Mouse (Mus musculus): ENCODE measurements around the gene Car15. TPM values are rescaled to one million over a fixed set of nuclear protein-coding genes. Genes with fewer than 3 reads are reported as not detected.

Car15 gene
- polyA plus RNA-seq, 1 experiment, result 13.0 TPM

DNA sequence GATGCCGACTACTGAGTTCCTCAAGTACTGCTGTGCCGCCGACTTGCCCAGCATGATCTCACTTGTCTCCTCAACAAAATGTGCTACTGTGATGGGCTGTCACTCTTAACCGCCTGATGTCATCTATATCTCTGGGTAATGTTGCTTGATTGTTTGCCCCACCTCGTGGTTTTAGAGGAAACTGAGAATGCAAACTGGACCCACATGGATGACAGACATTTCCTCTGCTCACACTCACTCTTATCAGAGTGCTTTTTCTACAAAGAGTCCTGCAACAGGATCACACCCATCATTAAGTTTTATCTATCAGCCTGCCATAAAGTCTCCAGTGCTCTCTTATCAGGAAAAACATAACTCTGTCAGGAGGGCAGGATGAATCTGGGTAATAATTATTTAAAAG lies 33.1 kb upstream of the Car15 start:
- peaks cover 4% of the 10 kb centered on the region; the same call in 1 of the 2 replicates for H3K36me3 ChIP-seq (ENCODE audit: control insufficient read depth, insufficient read depth, low read length)
- no peak overlapping the region for H3K4me3 ChIP-seq (ENCODE audit: low read depth, low read length)
- H3K4me1 ChIP-seq (ENCODE audit: control insufficient read depth, insufficient read depth, insufficient read length, low read length), result peaks cover 33% of the 10 kb centered on the region
- H3K27me3 ChIP-seq (ENCODE audit: control insufficient read depth, insufficient read depth, low read length), result no peaks in the 10 kb centered on the region
- TF ChIP-seq CTCF (IDR thresholded peaks at IDR 0.05; ENCODE audit: extremely low read depth, insufficient read length, insufficient replicate concordance, low read depth, low read length), result no peak
- TF ChIP-seq POLR2A (IDR thresholded peaks at IDR 0.05; ENCODE audit: low read depth, low read length), result no peak
- H3K27ac ChIP-seq (ENCODE audit: insufficient read depth, low read depth, low read length), result no peak overlapping the region
- WGBS, result 39% methylated on average over 5 of the region's 5 CpGs

DNA sequence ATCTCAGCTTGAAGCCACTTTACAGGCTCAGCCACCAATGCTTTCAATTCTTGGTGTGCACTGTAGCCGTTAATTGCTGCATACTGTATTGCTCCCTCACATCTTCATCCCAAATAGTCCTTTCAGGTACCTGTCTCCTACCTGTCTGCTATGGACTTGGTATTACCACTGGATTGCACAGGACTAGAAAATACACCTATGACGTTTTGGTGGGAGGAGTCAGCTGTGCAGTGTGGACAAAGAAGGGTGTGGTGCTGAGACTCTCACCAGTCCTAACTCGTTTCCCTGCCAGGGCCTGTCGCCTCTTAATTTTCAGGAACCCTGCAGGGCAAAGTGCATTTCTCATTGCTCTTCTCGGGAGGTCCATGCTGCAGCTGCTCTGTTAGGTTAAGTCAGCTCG lies 27.6 kb upstream of the Car15 start:
- TF ChIP-seq POLR2A (IDR thresholded peaks at IDR 0.05; ENCODE audit: low read depth, low read length), result no peak
- no peak for TF ChIP-seq CTCF (IDR thresholded peaks at IDR 0.05; ENCODE audit: extremely low read depth, insufficient read length, insufficient replicate concordance, low read depth, low read length)
- 24% methylated on average over 6 of the region's 6 CpGs for WGBS

DNA sequence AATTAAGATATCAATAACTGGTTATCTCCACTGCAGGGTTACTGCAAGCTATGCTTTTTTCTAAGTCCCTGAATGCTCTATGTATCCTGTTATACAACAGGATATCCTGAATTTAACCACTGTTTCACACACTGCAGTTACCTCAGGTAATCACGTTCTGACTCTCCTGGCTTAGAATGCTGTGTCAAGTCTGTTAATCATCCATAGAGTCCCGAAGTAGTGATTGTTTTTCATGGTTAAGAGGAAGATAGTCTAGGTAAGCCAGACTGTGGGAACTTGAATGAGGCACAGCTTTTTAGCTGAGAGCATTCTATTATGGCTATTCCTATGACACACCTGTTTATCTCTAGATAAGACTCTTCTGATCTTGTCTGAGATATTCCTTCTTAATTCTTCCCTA lies 27.1 kb upstream of the Car15 start:
- no peak overlapping the region for H3K4me3 ChIP-seq (ENCODE audit: low read depth, low read length)
- H3K36me3 ChIP-seq (ENCODE audit: control insufficient read depth, insufficient read depth, low read length), result peaks cover 5% of the 10 kb centered on the region; the same call in 1 of the 2 replicates
- 23% methylated on average over 2 of the region's 2 CpGs for WGBS
- H3K27me3 ChIP-seq (ENCODE audit: control insufficient read depth, insufficient read depth, low read length), result no peaks in the 10 kb centered on the region
- TF ChIP-seq CTCF (IDR thresholded peaks at IDR 0.05; ENCODE audit: extremely low read depth, insufficient read length, insufficient replicate concordance, low read depth, low read length) (no peak), POLR2A (IDR thresholded peaks at IDR 0.05; ENCODE audit: low read depth, low read length) (no peak)
- no peak overlapping the region for H3K27ac ChIP-seq (ENCODE audit: insufficient read depth, low read depth, low read length)
- H3K4me1 ChIP-seq (ENCODE audit: control insufficient read depth, insufficient read depth, insufficient read length, low read length), result peaks cover 18% of the 10 kb centered on the region

More for the DNA sequence above, 27.6 kb upstream of the Car15 start:
- Histone ChIP-seq H3K4me1 (ENCODE audit: control insufficient read depth, insufficient read depth, insufficient read length, low read length) (peaks cover 19% of the 10 kb centered on the region), H3K27me3 (ENCODE audit: control insufficient read depth, insufficient read depth, low read length) (no peaks in the 10 kb centered on the region), H3K27ac (ENCODE audit: insufficient read depth, low read depth, low read length) (no peak overlapping the region), H3K36me3 (ENCODE audit: control insufficient read depth, insufficient read depth, low read length) (peaks cover 5% of the 10 kb centered on the region; the same call in 1 of the 2 replicates), H3K4me3 (ENCODE audit: low read depth, low read length) (no peak overlapping the region)

DNA sequence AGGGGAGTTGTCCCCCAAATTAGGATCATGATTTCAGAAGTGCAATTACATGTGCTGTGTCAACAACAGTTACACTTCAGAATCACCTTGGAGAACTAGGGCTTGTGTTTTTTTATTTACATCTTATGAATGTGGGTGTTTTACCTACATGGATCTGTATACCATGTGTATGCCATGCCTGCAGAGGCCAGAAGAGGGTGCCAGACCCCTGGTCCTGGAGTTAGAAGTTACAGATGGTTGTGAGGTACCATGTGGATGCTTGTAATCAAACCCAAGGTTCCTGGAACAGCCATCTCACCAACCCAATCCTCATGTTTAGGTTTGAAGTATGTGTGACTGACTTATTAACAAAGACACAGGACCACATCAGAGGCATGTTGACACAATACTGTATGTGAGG lies 20.4 kb upstream of the Car15 start:
- peaks cover 48% of the 10 kb centered on the region for H3K36me3 ChIP-seq (ENCODE audit: control insufficient read depth, insufficient read depth, low read length)

DNA sequence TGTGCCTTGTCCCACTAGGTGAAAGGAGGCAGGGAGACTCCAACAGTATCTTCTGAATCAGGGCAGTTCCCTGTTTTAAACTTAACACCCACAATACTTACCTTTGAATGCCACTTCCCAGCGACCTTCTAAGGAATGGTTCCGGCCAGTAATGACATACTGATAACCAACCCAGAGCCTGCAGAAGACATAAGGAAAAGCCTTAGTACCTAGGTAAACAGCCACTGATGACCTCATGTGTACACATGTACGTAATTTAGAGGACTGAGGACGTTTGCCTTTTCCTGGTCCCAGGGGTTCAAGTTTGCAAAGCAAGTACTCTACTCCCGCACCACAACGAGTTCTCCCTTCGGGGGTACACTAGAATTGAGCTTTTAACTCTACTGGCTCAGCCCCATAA lies 19.0 kb upstream of the Car15 start:
- WGBS, result 82% methylated on average over 7 of the region's 7 CpGs
- H3K36me3 ChIP-seq (ENCODE audit: control insufficient read depth, insufficient read depth, low read length), result peaks cover 52% of the 10 kb centered on the region
- no peak overlapping the region for H3K4me3 ChIP-seq (ENCODE audit: low read depth, low read length)
- TF ChIP-seq POLR2A (IDR thresholded peaks at IDR 0.05; ENCODE audit: low read depth, low read length) (no peak), CTCF (IDR thresholded peaks at IDR 0.05; ENCODE audit: extremely low read depth, insufficient read length, insufficient replicate concordance, low read depth, low read length) (no peak)
- no peaks in the 10 kb centered on the region for H3K4me1 ChIP-seq (ENCODE audit: control insufficient read depth, insufficient read depth, insufficient read length, low read length)
- H3K27ac ChIP-seq (ENCODE audit: insufficient read depth, low read depth, low read length), result no peak overlapping the region
- H3K27me3 ChIP-seq (ENCODE audit: control insufficient read depth, insufficient read depth, low read length), result no peaks in the 10 kb centered on the region

More for the DNA sequence above, 20.4 kb upstream of the Car15 start:
- no peak overlapping the region for H3K4me3 ChIP-seq (ENCODE audit: low read depth, low read length)
- H3K27ac ChIP-seq (ENCODE audit: insufficient read depth, low read depth, low read length), result no peak overlapping the region
- TF ChIP-seq CTCF (IDR thresholded peaks at IDR 0.05; ENCODE audit: extremely low read depth, insufficient read length, insufficient replicate concordance, low read depth, low read length), result peak; percentile 63; the same call in 1 of the 2 replicates
- TF ChIP-seq POLR2A (IDR thresholded peaks at IDR 0.05; ENCODE audit: low read depth, low read length), result no peak
- H3K4me1 ChIP-seq (ENCODE audit: control insufficient read depth, insufficient read depth, insufficient read length, low read length), result no peaks in the 10 kb centered on the region
- no peaks in the 10 kb centered on the region for H3K27me3 ChIP-seq (ENCODE audit: control insufficient read depth, insufficient read depth, low read length)

DNA sequence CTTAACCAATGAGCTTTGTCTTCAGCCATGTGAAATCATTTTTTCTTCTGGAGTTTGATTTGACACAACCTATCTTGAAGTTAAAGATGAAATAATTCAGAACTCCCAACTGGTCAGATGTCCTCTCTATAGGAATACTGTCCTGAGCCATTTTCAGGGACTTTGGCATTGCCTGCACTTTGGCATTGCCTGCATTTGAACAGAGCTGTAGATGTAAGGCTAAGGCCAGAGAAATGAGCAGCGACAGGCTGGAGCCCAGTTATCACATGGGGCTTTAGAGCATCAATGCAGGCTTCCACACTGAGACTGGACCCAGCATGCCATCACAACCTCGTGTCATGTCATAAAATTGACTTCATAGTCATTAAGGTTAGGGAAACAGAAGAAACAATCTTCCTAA lies 15.1 kb upstream of the Car15 start:
- H3K36me3 ChIP-seq (ENCODE audit: control insufficient read depth, insufficient read depth, low read length), result peaks cover 67% of the 10 kb centered on the region
- H3K27ac ChIP-seq (ENCODE audit: insufficient read depth, low read depth, low read length), result no peak overlapping the region
- no peaks in the 10 kb centered on the region for H3K27me3 ChIP-seq (ENCODE audit: control insufficient read depth, insufficient read depth, low read length)
- H3K4me3 ChIP-seq (ENCODE audit: low read depth, low read length), result no peak overlapping the region
- WGBS, result 79% methylated on average over 2 of the region's 2 CpGs
- H3K4me1 ChIP-seq (ENCODE audit: control insufficient read depth, insufficient read depth, insufficient read length, low read length), result no peaks in the 10 kb centered on the region
- no peak for TF ChIP-seq POLR2A (IDR thresholded peaks at IDR 0.05; ENCODE audit: low read depth, low read length)

DNA sequence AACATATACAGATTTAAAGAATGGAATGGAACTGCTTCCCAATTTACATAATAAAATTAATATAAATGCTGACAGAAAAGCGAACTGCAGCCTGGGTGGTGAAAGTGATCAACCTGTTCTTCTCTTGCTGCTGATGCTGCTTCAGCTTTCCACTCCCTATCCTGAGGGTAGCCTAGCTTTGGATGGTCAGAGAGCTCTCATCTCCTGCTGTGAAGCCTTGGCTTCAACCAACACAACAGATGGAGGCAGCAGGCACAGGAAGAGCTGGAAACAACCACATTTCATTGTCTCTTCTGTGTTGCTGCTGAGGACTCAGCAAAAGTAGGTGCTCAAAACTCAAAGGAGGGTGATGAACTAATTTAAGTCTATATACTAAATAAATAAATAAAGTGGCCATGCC lies 13.7 kb upstream of the Car15 start:
- Histone ChIP-seq H3K4me1 (ENCODE audit: control insufficient read depth, insufficient read depth, insufficient read length, low read length) (peaks cover 3% of the 10 kb centered on the region; the same call in 1 of the 2 replicates), H3K36me3 (ENCODE audit: control insufficient read depth, insufficient read depth, low read length) (peaks cover 59% of the 10 kb centered on the region), H3K27ac (ENCODE audit: insufficient read depth, low read depth, low read length) (no peak overlapping the region), H3K27me3 (ENCODE audit: control insufficient read depth, insufficient read depth, low read length) (no peaks in the 10 kb centered on the region), H3K4me3 (ENCODE audit: low read depth, low read length) (no peak overlapping the region)
- WGBS, result 93% methylated on average over 1 of the region's 1 CpGs
- TF ChIP-seq CTCF (IDR thresholded peaks at IDR 0.05; ENCODE audit: extremely low read depth, insufficient read length, insufficient replicate concordance, low read depth, low read length), result no peak
- TF ChIP-seq POLR2A (IDR thresholded peaks at IDR 0.05; ENCODE audit: low read depth, low read length), result no peak

DNA sequence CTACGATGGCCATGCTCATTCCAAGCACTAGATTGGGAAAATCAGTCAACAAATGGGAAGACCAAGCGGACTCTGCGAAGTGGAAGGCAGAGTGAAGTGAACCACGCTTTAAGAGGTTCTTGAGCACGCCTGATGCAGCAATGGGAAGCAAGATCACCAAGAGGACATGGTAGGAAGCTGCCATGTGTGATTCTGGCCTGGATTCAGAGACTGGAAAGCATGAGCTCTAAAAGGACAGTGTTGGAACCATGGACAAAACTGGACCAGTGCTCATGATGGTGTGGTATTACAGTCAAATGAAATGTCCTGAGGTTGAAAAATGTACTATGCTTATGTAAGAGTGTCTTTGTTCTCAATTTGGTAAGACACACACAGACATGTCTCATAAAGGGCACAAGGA lies 13.2 kb upstream of the Car15 start:
- 96% methylated on average over 5 of the region's 5 CpGs for WGBS
- no peaks in the 10 kb centered on the region for H3K27me3 ChIP-seq (ENCODE audit: control insufficient read depth, insufficient read depth, low read length)
- no peak for TF ChIP-seq POLR2A (IDR thresholded peaks at IDR 0.05; ENCODE audit: low read depth, low read length)
- no peak for TF ChIP-seq CTCF (IDR thresholded peaks at IDR 0.05; ENCODE audit: extremely low read depth, insufficient read length, insufficient replicate concordance, low read depth, low read length)
- H3K4me3 ChIP-seq (ENCODE audit: low read depth, low read length), result no peak overlapping the region
- peaks cover 57% of the 10 kb centered on the region for H3K36me3 ChIP-seq (ENCODE audit: control insufficient read depth, insufficient read depth, low read length)
- H3K27ac ChIP-seq (ENCODE audit: insufficient read depth, low read depth, low read length), result no peak overlapping the region
- peaks cover 3% of the 10 kb centered on the region; the same call in 1 of the 2 replicates for H3K4me1 ChIP-seq (ENCODE audit: control insufficient read depth, insufficient read depth, insufficient read length, low read length)
